Mouse (Mus musculus): ENCODE measurements around the gene S100a2. TPM values are rescaled to one million over a fixed set of nuclear protein-coding genes. Genes with fewer than 3 reads are reported as not detected.

The S100a2 gene
- not detected in 2 replicates for polyA plus RNA-seq (2016; fragmentation: Nextera tagmentation; extraction: Ambion mirVana)

DNA sequence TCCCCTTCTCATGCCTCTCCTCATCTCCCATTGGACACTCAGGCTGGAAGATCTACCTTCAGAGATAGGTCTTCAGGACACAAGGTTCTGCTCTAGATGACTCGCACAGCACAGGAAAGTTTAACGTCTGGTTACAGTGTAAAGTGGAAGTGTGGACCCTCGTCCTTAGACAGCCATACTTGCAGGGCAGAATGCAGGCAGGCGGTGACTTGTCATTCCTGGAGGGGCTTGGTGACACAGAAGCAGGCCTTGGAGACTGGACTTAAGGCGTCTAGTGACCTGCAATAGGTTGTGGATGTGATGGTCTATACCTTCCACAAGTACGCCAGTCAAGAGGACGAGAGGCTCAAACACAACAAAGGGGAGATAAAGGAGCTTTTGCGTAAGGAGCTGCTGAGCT is at the start of gene S100a2:
Gene S100a2, plus strand, starts transcription at position 301 of the 400 bp plus-strand sequence.
- DNase-seq (ENCODE audit: extremely low spot score, low spot score): no peak

DNA sequence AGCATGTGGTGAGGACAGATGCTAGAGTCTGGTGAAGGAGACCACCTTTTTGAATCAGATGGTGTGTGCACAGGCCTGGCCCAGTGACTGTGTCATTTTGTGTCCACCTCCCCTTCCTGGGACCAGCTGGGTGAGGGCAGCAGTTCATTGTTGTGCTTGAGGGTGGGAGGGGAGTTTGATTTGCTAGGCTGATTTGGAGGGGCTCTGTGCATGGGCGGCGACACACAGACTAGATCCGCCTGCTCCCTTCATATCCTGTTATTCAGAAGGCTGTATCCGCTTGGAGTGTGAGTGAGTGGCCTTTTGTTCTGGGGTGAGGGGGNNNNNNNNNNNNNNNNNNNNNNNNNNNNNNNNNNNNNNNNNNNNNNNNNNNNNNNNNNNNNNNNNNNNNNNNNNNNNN is 49.1 kb upstream of the S100a2 start:
- 63% methylated on average over 4 of the region's 4 CpGs for WGBS
- Histone ChIP-seq H3K27ac (peak overlapping the region; percentile 62), H3K9me3 (no peaks in the 10 kb centered on the region), H3K4me1 (peaks cover 24% of the 10 kb centered on the region), H3K36me3 (replicated peaks) (no peaks in the 10 kb centered on the region), H3K4me3 (no peak overlapping the region), H3K27me3 (ENCODE audit: poor library complexity, severe bottlenecking) (no peaks in the 10 kb centered on the region; the same call in 1 of the 2 replicates)
- no peak for DNase-seq (ENCODE audit: extremely low spot score, low spot score)

More for the DNA sequence above, at the start of gene S100a2:
- no peaks in the 10 kb centered on the region for H3K27me3 ChIP-seq (ENCODE audit: poor library complexity, severe bottlenecking)
- peaks cover 8% of the 10 kb centered on the region for H3K4me1 ChIP-seq
- no peak within 1 kb of the TSS for H3K27ac ChIP-seq
- H3K9me3 ChIP-seq: no peaks in the 10 kb centered on the region
- WGBS: 84% methylated on average over 8 of the region's 8 CpGs
- no peaks in the 10 kb centered on the region for H3K36me3 ChIP-seq (replicated peaks)
- no peak within 1 kb of the TSS for H3K4me3 ChIP-seq

DNA sequence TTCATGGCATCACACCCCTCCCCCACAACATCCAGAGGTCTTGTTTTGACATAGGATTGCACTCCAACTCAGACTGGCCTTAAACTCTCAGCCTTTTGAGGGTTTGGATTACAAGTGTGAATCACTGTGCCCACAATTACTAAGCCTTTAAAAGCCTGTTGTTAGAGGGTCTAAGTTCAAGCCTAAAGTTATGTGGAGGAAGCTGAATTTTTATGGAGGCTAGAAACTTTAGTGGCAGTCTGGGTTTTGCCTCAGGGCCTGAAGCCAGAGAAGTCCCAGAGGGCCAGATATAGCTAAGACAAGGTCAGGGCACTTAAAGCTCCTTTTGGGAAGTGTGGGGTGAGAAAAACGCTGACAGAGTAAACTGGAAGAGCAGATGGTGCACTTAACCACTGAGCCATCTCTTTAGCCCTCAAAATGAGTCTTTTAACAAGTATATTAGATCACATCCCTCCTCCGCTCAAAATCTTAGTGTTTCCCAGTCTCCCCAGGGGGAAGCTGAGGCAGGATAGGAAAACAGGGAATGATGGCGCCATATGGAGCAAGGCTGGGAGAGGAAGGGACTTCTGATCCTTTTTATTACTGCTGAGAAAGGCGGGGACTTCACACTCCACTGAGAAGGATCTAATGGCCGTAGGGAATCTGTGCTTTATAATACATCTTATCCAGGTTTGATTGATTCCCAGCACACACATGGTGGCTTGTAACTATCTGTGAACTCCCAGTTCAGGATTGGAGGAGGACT is 40.2 kb upstream of the S100a2 start:
- no peak overlapping the region for H3K27ac ChIP-seq
- H3K27me3 ChIP-seq (ENCODE audit: poor library complexity, severe bottlenecking): no peaks in the 10 kb centered on the region
- H3K4me3 ChIP-seq: no peak overlapping the region
- no peak for DNase-seq (ENCODE audit: extremely low spot score, low spot score)
- H3K36me3 ChIP-seq (replicated peaks): no peaks in the 10 kb centered on the region
- H3K4me1 ChIP-seq: peaks cover 9% of the 10 kb centered on the region
- 72% methylated on average over 5 of the region's 5 CpGs for WGBS
- no peaks in the 10 kb centered on the region for H3K9me3 ChIP-seq

DNA sequence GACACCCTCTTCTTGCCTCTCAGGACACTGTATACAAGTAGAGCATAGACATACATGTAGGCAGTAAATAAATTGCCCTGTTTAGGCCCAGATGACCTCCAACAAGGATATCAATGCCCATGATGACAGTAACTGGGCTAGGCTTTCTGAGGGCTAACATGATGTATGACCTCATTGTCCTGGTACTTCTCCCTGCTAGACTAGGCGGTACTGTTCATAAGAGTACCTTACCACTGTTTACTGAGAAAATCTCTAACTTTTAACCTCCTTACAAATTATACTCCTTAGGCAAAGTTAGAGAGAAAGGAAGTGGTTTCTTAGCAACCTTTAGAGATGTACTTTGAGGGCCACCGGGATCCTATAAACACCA is 39.6 kb upstream of the S100a2 start:
- WGBS: 92% methylated on average over 2 of the region's 2 CpGs
- Histone ChIP-seq H3K4me3 (no peak overlapping the region), H3K27me3 (ENCODE audit: poor library complexity, severe bottlenecking) (no peaks in the 10 kb centered on the region), H3K4me1 (peaks cover 9% of the 10 kb centered on the region), H3K27ac (no peak overlapping the region), H3K9me3 (no peaks in the 10 kb centered on the region), H3K36me3 (replicated peaks) (no peaks in the 10 kb centered on the region)
- no peak for DNase-seq (ENCODE audit: extremely low spot score, low spot score)

DNA sequence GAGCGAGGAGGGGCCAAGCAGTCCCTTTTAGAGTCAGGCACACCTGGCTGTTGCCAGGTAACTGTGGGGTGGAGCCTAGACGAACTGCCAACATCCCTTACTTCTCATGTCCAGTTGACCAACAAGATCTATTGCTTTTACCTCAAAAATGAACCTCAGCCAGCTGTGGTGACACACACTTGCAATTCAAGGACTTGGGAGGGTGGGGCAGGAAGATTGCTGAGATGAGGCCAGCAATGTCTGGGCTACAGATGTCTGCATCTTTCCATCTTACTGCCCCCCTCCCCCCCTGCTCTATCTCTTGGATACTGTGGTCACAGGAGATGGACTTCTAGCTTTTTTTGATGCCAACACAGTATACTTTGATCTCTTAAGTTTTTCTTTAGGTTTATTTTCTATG is 37.8 kb upstream of the S100a2 start:
- Histone ChIP-seq H3K36me3 (replicated peaks) (no peaks in the 10 kb centered on the region), H3K27ac (no peak overlapping the region), H3K4me3 (no peak overlapping the region), H3K4me1 (peaks cover 13% of the 10 kb centered on the region), H3K27me3 (ENCODE audit: poor library complexity, severe bottlenecking) (no peaks in the 10 kb centered on the region), H3K9me3 (no peaks in the 10 kb centered on the region)
- WGBS: 74% methylated on average over 2 of the region's 2 CpGs
- no peak for DNase-seq (ENCODE audit: extremely low spot score, low spot score)

DNA sequence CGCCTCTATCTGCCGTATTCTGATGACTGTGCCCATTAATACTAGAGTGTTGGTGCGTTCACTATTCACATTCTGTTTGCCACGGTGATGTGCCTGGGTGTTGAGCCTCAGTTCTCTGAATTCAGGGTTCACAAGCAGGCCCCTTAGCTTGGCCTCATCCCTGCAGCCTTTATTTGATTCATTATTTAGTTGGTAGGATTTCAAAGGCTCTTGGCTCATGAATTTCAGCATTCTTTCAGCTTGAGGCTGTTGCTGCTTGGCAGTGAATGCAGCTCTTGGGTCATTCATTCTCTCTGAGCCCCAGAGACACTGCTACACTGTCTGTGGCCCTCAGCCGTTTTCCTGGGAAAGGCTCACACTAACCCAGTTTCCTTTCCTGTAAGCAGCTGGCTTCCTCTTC is 34.1 kb upstream of the S100a2 start:
- no peak for DNase-seq (ENCODE audit: extremely low spot score, low spot score)
- Histone ChIP-seq H3K9me3 (no peaks in the 10 kb centered on the region), H3K27me3 (ENCODE audit: poor library complexity, severe bottlenecking) (no peaks in the 10 kb centered on the region), H3K36me3 (replicated peaks) (no peaks in the 10 kb centered on the region), H3K27ac (no peak overlapping the region), H3K4me1 (peaks cover 4% of the 10 kb centered on the region; the same call in 1 of the 2 replicates), H3K4me3 (no peak overlapping the region)
- 65% methylated on average over 5 of the region's 5 CpGs for WGBS

DNA sequence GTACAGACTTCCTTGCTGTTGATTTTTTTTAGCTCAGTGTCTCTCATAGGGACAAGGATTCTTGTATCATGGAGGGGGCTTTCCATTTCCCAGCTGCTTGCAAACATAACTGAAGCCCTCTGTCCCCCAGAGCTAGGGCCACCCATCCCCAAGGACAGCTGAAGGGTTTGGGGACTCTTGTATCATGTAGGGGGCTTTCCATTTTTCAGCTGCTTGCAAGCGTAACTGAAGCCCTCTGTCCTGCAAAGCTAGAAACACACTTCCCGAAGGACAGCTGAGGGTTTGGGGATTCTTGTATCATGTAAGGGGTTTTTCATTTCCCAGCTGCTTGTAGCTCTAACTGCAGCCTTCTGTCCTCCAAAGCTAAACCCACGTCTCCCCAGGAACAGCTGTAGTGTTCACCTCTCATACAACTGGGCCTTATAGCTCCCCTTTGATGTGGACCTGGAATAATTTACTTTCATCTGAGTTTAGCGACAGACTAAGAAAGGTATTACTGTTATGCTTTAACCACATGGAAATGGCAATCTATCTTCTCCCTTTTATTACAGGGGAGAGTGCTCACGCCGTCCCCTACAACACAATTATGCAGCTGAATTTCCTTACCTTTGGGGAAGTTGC is 29.9 kb upstream of the S100a2 start, which contains the start of gene S100a3:
Gene S100a3, plus strand, starts transcription at position 571 of the 621 bp plus-strand sequence.
- Histone ChIP-seq H3K27me3 (ENCODE audit: poor library complexity, severe bottlenecking) (no peaks in the 10 kb centered on the region), H3K4me1 (peaks cover 4% of the 10 kb centered on the region; the same call in 1 of the 2 replicates), H3K9me3 (no peaks in the 10 kb centered on the region), H3K27ac (no peak within 1 kb of the TSS), H3K36me3 (replicated peaks) (no peaks in the 10 kb centered on the region), H3K4me3 (no peak within 1 kb of the TSS)
- DNase-seq (ENCODE audit: extremely low spot score, low spot score): no peak
- WGBS: 87% methylated on average over 6 of the region's 6 CpGs

DNA sequence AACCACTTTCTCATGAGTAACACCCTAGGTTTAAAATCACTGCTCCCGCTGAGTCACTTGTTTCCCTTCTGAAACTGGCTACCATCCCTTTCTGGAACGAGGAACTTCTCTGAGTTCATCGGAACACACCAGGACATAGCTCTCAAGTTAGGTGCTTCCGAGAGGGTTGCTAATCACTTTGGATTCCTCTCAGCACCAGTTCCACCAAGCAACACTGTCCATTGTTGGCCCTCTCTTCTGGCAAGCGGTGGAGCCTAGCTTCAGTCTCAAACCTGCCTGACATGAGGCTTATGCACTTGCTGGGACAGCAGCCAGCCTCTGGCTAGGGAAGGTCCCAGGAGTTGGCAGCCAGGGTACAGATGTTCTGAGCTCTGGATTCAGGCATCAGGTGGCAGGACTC is 15.4 kb upstream of the S100a2 start:
- DNase-seq (ENCODE audit: extremely low spot score, low spot score): no peak
- no peak overlapping the region for H3K4me3 ChIP-seq
- H3K36me3 ChIP-seq (replicated peaks): no peaks in the 10 kb centered on the region
- H3K9me3 ChIP-seq: no peaks in the 10 kb centered on the region
- WGBS: 88% methylated on average over 5 of the region's 5 CpGs
- no peaks in the 10 kb centered on the region for H3K4me1 ChIP-seq
- no peaks in the 10 kb centered on the region for H3K27me3 ChIP-seq (ENCODE audit: poor library complexity, severe bottlenecking)
- H3K27ac ChIP-seq: no peak overlapping the region

DNA sequence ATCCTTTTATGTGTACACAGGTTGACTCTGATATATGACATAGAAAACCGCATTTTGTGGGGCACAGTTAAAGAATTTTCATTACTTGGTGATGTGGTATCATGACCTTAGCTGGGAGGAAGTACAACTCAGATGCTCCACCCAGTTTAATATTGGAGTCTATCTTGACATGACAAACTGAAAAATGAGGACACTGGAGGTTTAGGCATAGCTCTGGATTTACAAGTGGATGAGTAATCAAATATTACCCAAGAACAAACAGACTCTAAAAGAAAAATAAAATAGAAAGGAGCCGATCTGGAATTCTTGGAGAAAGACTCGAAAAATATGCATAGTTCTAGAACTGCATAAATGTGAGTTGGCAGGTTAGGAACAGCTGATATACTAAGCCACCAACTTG is 14.7 kb upstream of the S100a2 start:
- Histone ChIP-seq H3K4me3 (no peak overlapping the region), H3K27ac (no peak overlapping the region), H3K27me3 (ENCODE audit: poor library complexity, severe bottlenecking) (no peaks in the 10 kb centered on the region), H3K4me1 (no peaks in the 10 kb centered on the region), H3K36me3 (replicated peaks) (no peaks in the 10 kb centered on the region), H3K9me3 (no peaks in the 10 kb centered on the region)
- 85% methylated on average over 3 of the region's 3 CpGs for WGBS
- DNase-seq (ENCODE audit: extremely low spot score, low spot score): no peak

DNA sequence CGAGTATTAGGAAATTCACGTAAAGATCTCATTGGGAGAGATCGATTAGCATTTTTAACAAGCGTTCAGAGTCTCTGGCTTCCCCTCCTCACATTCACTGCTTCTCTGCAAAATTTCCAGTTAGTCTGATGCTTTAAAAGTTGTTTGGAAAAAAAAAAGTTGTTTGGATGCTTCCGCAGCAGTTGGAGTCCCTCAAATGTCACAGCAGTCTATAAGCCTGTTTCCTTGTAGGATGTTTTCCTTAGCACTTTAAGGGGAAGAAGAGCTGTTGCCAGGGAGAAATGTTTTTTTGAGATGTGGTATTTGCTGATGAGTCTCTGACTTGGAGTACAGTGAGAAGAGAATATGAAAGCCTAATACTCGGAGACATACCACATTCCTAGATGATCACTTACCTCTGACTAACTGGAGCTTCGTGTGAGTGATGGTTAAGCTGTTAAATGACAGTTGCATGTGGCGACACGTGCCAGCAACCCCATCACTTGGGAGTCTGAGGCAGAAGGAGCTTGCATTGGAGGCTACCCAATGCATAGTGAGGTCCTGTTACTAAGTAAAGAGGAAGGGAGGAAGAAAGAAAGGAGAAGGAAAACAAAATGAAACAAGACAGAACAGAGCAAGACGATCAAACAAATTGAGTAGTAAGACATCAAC is 13.6 kb upstream of the S100a2 start:
- Histone ChIP-seq H3K4me3 (no peak overlapping the region), H3K9me3 (no peaks in the 10 kb centered on the region), H3K36me3 (replicated peaks) (no peaks in the 10 kb centered on the region), H3K27me3 (ENCODE audit: poor library complexity, severe bottlenecking) (no peaks in the 10 kb centered on the region), H3K27ac (no peak overlapping the region), H3K4me1 (no peaks in the 10 kb centered on the region)
- no peak for DNase-seq (ENCODE audit: extremely low spot score, low spot score)
- 84% methylated on average over 10 of the region's 10 CpGs for WGBS

DNA sequence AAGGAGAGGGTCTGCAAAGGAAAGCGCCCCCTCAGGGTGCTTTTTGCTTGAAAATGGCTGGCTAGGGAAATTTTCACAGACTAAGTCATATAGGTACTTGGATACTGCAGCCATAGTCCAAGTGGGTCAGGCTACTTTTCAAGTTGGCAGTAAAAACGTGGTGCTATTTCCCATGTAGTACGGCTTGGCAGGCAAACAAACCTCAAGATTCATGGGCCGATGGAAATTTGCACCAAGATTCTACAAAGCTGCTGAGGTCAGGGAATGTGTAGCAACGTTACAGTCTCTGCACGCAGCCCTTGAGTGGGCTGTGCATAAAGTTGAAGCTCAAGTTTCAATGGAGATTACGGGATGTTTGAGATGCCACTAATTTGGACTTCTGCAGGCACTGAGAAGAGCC is 10.6 kb upstream of the S100a2 start:
- Histone ChIP-seq H3K27me3 (ENCODE audit: poor library complexity, severe bottlenecking) (no peaks in the 10 kb centered on the region), H3K36me3 (replicated peaks) (no peaks in the 10 kb centered on the region), H3K4me3 (no peak overlapping the region), H3K9me3 (no peaks in the 10 kb centered on the region), H3K4me1 (peaks cover 4% of the 10 kb centered on the region), H3K27ac (no peak overlapping the region)
- 84% methylated on average over 7 of the region's 7 CpGs for WGBS
- DNase-seq (ENCODE audit: extremely low spot score, low spot score): no peak

DNA sequence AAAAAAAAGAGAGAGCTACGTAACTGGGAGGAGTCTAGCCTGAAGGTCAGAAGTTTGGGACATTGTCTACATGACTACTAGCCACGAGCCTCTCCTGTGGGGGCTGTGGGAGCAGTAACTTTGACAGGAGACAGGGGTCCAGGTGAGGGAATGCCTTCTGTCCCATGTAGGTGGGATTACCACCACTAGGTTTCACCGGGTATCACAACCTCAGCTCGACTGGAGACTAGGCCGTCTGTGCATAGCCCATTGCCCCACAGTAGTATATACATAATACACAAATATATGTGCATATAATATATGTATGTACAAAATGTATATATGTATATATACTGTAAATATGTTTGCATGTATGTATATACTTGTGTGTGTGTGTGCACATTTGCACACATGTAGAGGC is 8.9 kb upstream of the S100a2 start:
- H3K27me3 ChIP-seq (ENCODE audit: poor library complexity, severe bottlenecking): no peaks in the 10 kb centered on the region
- H3K4me3 ChIP-seq: no peak overlapping the region
- no peak overlapping the region for H3K27ac ChIP-seq
- DNase-seq (ENCODE audit: extremely low spot score, low spot score): no peak
- H3K36me3 ChIP-seq (replicated peaks): no peaks in the 10 kb centered on the region
- H3K9me3 ChIP-seq: no peaks in the 10 kb centered on the region
- WGBS: 91% methylated on average over 5 of the region's 5 CpGs
- peaks cover 4% of the 10 kb centered on the region for H3K4me1 ChIP-seq

DNA sequence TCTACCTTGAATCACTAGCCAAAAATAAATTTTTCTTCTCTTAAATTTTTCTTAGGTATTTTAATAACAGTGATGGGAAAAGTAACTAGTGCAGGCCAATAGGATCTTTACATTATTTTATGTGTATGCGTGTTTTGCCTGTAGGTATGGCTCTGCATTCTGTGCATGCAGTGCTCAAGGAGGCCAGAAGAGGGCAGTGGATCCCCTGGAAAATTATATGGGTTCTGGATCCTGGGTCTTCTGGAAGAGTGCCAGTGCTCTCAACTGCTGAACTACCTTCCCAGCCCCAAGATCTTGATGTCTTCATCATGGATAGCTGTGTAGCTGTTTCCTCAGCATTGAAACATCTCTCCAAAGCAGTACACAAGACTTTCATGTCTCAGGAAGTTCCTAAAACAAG is 7.9 kb upstream of the S100a2 start:
- H3K4me3 ChIP-seq: no peak overlapping the region
- H3K27ac ChIP-seq: no peak overlapping the region
- H3K4me1 ChIP-seq: peaks cover 4% of the 10 kb centered on the region
- DNase-seq (ENCODE audit: extremely low spot score, low spot score): no peak
- WGBS: 87% methylated on average over 1 of the region's 1 CpGs
- H3K36me3 ChIP-seq (replicated peaks): no peaks in the 10 kb centered on the region
- H3K27me3 ChIP-seq (ENCODE audit: poor library complexity, severe bottlenecking): no peaks in the 10 kb centered on the region
- no peaks in the 10 kb centered on the region for H3K9me3 ChIP-seq
